Mouse (Mus musculus) erythroblast, embryonic 14.5 days (primary cell): ENCODE results near the gene Tmem59l. TPM values are rescaled to one million over a fixed set of nuclear protein-coding genes. Genes with fewer than 3 reads are reported as not detected.

Source experiments
- H3K27me3 ChIP-seq: 2 replicates; pipeline ENCODE4 v1.6.1; 2012; ENCODE audit warnings: inconsistent platforms; ENCODE audit not compliant: control insufficient read depth
- H3K36me3 ChIP-seq: 2 replicates; pipeline ENCODE4 v1.6.1; 2012; ENCODE audit warnings: mild to moderate bottlenecking, inconsistent platforms; ENCODE audit not compliant: control insufficient read depth
- H3K4me1 ChIP-seq: 2 replicates; pipeline ENCODE4 v1.6.1; 2012; ENCODE audit warnings: inconsistent platforms; ENCODE audit not compliant: control insufficient read depth
- H3K4me3 ChIP-seq: replicated peaks from 2 replicates; pipeline ENCODE3; 2012; ENCODE audit warnings: moderate library complexity, mild to moderate bottlenecking, inconsistent platforms
- H3K9me3 ChIP-seq: 2 replicates; pipeline ENCODE4 v1.6.1; 2012; ENCODE audit warnings: low read length, inconsistent platforms, mixed read lengths; ENCODE audit not compliant: control insufficient read depth
- GATA1 ChIP-seq: IDR thresholded peaks from 2 replicates; pipeline ENCODE4 v1.6.1; 2012; ENCODE audit warnings: low read length, inconsistent platforms, mixed read lengths
- TAL1 ChIP-seq: IDR thresholded peaks from 3 replicates; pipeline ENCODE4 v1.6.1; 2012; ENCODE audit warnings: low read length, inconsistent platforms, mixed read lengths
- polyA plus RNA-seq: library from polyadenylated mRNA; stranded (reverse); fragments of >175 nt; gene quantifications from 2 replicates; pipeline ENCODE4 v1.2.3, GENCODE M21; 2012

The Tmem59l gene
- polyA plus RNA-seq, 1 experiment, result not detected

DNA sequence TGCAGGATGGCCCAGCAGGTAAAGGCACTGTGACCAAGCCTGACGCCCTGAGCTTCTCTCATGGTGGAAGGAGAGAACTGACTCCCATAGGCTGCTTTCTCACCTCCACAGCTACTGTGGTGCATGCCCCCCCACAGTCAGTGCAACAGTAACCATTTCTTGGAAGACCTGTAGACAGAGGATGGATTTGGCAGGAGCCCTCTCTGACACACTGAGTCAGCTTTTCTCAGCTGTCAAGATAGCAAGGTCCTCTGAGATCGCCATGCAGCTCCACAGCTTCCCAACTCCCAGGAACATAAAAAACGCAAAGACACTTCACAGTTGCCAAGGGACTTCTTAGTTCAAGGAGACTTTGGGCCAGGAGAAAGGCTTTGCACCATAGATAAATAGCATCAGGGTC, 28.7 kb downstream of the Tmem59l start:
- H3K4me3 ChIP-seq, result no peak overlapping the region
- peaks cover 8% of the 10 kb centered on the region for H3K9me3 ChIP-seq
- no peaks in the 10 kb centered on the region; the same call in 1 of the 2 replicates for H3K27me3 ChIP-seq
- H3K4me1 ChIP-seq, result peaks cover 38% of the 10 kb centered on the region
- peaks cover 26% of the 10 kb centered on the region for H3K36me3 ChIP-seq
- TF ChIP-seq GATA1, result no peak
- TF ChIP-seq TAL1, result no peak

DNA sequence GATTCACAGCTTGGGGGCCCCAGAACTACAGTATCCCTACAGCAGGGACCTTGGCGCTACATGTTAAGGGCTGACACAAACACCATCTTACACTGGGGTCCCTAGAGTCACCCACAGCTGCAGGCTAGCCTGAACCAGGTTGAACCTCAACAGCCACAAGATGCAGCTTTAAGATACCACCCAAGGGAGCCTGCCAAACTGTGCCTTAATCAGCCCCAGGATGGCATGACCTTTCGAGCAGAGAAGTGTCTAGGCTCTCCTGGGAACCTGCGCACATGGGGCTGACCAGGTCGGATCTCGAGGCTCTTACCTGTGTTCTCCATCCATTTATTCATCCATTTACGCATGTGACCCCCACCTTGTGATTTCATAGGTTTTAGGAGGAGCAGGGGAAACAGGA, 29.3 kb downstream of the Tmem59l start:
- peaks cover 38% of the 10 kb centered on the region for H3K4me1 ChIP-seq
- no peaks in the 10 kb centered on the region; the same call in 1 of the 2 replicates for H3K27me3 ChIP-seq
- peaks cover 8% of the 10 kb centered on the region for H3K9me3 ChIP-seq
- H3K4me3 ChIP-seq, result no peak overlapping the region
- peaks cover 24% of the 10 kb centered on the region for H3K36me3 ChIP-seq
- no peak for TF ChIP-seq TAL1

DNA sequence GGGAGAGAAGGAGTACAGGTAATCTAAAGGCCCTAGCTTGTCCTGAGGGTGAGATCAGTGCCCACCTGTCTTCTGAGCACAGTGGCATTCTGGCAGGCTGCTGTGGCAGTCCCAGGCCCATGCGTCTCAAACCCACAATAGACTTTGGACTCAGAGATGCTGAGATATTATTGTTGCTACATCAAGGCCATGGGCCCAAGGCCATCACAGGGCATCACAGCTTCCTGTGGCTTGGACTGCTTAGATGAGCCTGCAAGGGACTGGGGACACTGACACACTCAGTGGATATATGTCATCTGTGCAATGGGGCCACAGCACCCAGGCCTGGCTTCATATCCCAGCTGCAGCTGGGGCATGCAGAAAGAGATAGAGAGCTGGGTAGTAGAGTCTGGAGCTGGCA, 30.2 kb downstream of the Tmem59l start:
- H3K36me3 ChIP-seq, result peaks cover 32% of the 10 kb centered on the region
- peaks cover 4% of the 10 kb centered on the region; the same call in 1 of the 2 replicates for H3K27me3 ChIP-seq
- peaks cover 13% of the 10 kb centered on the region for H3K9me3 ChIP-seq
- H3K4me3 ChIP-seq, result no peak overlapping the region
- TF ChIP-seq GATA1 (no peak), TAL1 (no peak)
- peaks cover 41% of the 10 kb centered on the region for H3K4me1 ChIP-seq

DNA sequence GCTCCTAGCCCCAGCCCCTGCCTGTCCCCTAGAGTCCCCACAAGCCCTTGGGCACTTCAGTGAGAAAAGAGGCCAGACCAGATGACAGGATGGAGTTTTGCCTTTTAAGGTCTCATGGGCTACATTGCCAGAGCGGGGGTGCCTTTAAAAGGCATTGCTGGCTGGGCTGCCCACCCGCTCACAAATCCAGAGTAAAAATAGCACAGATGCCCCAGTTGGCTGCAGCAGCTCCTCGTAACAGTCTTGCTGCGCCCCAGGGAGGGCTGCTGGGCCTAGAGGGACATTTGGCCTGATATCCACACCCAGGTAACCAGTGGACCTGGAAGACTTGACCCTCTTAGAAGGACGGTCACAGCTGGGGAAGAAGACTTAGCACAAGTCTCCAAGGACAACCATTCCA, 33.3 kb downstream of the Tmem59l start:
- Histone ChIP-seq H3K4me1 (peaks cover 49% of the 10 kb centered on the region), H3K4me3 (no peak overlapping the region), H3K36me3 (peaks cover 43% of the 10 kb centered on the region), H3K9me3 (peaks cover 7% of the 10 kb centered on the region), H3K27me3 (peaks cover 6% of the 10 kb centered on the region; the same call in 1 of the 2 replicates)
- TF ChIP-seq GATA1, result no peak
- no peak for TF ChIP-seq TAL1

DNA sequence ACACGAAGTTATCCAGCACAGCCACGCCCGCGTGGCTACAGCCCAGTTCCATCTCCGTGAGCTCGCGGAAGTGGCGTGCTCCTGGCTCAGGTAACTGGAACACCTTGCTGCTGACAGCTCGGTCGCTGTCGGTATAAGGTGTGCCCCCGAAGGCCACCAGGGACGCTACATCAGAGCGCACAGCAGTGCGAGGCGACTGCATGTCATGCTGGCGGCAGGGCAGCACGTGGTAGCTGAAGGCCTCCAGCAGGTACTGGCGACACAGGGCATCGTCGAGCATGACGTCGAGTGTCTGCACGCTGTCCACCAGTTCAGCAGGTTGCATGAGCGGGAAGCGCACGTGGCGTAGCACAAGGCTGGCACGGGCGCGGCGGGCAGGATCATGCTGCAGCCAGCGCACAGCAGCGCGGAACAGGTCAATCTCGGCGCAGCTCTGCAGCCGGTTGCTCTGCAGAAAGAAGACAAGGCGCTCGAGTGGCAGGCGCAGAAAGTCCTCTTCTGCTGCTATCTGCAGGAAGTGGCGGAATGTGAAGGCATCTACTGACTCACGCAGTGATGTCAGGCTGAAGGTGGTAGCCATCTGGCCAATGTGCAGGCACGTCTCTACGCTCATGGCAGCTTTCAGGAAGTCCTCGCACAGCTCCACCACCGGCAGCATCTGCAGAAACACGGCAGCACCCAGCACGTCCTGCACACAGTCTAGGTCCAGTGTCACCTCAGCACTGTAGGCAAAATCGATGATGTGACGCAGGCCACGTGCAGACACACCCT, 34.8 kb downstream of the Tmem59l start:
- Histone ChIP-seq H3K4me3 (no peak overlapping the region), H3K27me3 (peaks cover 9% of the 10 kb centered on the region; the same call in 1 of the 2 replicates), H3K36me3 (peaks cover 39% of the 10 kb centered on the region), H3K4me1 (peaks cover 45% of the 10 kb centered on the region), H3K9me3 (peaks cover 7% of the 10 kb centered on the region)
- TF ChIP-seq TAL1, result no peak
- no peak for TF ChIP-seq GATA1

DNA sequence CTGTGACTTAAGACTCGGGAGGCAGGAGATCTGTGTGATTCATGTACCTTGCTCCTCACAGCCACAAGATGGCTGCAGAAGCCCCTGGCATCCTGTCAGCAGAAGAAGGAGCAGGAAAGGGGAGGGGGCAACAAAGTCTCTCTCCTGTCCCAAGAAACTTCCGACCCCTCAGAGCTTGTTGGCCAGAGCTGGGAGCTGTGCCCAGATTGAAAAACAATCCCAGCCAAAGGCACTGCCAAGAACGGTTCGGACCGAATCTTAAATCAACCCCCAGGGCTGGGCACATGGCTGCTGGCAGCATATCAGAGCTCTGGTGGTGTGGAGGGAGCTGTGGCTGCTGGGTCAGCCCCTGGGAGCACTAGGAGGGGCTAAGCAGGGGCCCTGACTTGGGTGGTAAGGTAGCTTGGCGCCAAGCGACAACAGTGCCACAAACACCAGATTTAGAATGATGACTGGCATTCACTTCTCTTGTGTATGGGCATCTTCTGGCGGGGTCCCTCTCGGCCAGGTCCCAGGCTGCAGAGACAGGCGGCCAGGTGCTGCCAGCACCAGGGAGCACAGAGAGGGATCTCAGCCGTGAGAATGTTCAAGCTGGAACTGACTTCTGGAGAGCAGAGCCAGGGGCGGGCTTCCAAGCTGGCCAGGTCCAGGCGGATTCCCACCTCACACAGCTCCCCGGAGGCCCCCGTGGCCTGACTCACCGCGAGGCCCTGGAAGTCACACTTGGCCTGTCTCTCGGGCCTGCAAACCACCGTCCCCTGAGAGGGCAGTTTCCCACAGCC, 39.3 kb downstream of the Tmem59l start:
- peaks cover 17% of the 10 kb centered on the region for H3K27me3 ChIP-seq
- H3K4me1 ChIP-seq, result peaks cover 51% of the 10 kb centered on the region
- no peak for TF ChIP-seq TAL1
- no peak for TF ChIP-seq GATA1
- peaks cover 35% of the 10 kb centered on the region for H3K36me3 ChIP-seq
- H3K4me3 ChIP-seq, result no peak overlapping the region
- H3K9me3 ChIP-seq, result peaks cover 7% of the 10 kb centered on the region

DNA sequence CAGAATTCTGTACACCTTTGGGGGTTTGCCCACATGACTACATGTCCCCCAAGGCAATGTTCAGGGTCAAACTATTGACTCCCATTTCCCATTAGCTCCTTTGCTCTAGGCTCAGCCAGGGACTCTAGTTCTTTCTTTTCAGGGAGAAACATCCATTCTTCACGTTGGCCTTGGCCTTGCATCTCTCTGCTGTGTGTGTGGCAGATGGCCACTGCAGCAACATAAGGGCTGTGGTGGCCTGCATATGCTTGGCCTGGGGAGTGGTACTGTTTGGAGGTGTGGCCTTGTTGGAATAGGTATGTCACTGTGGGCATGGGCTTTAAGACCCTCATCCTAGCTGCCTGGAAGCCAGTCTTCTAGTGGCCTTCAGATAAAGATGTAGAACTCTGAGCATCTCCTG, 41.2 kb downstream of the Tmem59l start:
- Histone ChIP-seq H3K4me1 (peaks cover 61% of the 10 kb centered on the region), H3K27me3 (peaks cover 12% of the 10 kb centered on the region), H3K9me3 (no peaks in the 10 kb centered on the region), H3K4me3 (no peak overlapping the region), H3K36me3 (peaks cover 17% of the 10 kb centered on the region)
- TF ChIP-seq GATA1 (no peak), TAL1 (no peak)

DNA sequence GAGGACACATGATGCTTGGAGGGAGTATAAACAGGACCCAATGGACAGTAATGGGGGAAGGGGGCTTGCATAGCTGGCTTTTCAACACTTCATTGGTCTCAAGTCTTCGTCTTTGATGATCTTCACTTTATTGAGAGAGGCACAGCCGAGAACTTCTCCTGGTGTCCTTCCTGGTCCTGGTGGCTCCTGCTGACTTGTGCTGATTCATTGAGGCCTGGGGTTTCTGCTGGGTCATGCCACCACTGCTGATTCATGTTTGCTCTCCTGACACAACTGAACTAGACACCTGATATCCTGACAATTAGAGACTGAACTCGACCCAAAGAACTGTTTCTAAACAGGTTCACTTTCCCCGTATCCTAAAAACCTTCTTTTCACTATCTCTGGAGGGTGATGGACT, 43.8 kb downstream of the Tmem59l start:
- Histone ChIP-seq H3K4me3 (peak overlapping the region; percentile 29), H3K4me1 (peaks cover 69% of the 10 kb centered on the region), H3K27me3 (peaks cover 12% of the 10 kb centered on the region), H3K9me3 (no peaks in the 10 kb centered on the region), H3K36me3 (no peaks in the 10 kb centered on the region; the same call in 1 of the 2 replicates)
- no peak for TF ChIP-seq TAL1

DNA sequence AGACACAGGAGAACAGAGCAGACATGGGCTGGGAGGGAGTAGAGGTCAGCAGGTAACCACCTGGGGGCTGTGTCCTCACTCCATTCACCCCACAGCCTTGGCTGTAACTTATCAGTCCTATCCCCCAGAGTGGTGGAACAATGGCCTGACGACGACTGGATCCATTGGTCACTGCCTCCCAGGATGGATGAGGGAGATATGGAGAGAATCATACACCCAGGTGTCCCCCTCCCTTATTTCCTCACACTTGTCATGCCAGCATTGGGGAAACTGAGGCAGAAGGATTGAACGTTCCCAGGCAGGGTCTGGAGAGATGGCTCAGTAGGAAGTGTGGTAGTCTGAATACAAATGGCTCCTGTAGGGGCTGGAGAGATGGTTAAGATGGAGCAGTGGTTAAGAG, 45.6 kb downstream of the Tmem59l start:
- no peaks in the 10 kb centered on the region for H3K9me3 ChIP-seq
- H3K4me3 ChIP-seq, result no peak overlapping the region
- peaks cover 4% of the 10 kb centered on the region for H3K27me3 ChIP-seq
- H3K36me3 ChIP-seq, result no peaks in the 10 kb centered on the region; the same call in 1 of the 2 replicates
- TF ChIP-seq GATA1, result no peak
- TF ChIP-seq TAL1, result no peak
- H3K4me1 ChIP-seq, result peaks cover 80% of the 10 kb centered on the region
